Mouse (Mus musculus) heart, postnatal 25 days (tissue): ENCODE data around the gene Nt5c. TPM values are rescaled to one million over a fixed set of nuclear protein-coding genes. Genes with fewer than 3 reads are reported as not detected.
"Not testable (repeated sequence)": the region's sequence is repeated elsewhere in the genome, so short reads cannot be mapped to it uniquely, and the experiment has no call there.

Source experiments
- DNase-seq: peaks from one replicate; pipeline ENCODE4 v3.0.0; 2022; ENCODE audit warnings: low spot score
- intact Hi-C: fragments of 180-260 bp; cut with DNase I; formaldehyde crosslinking; loops from one replicate; pipeline ENCODE4 v1.15.1; 2025
- total RNA-seq, 2 experiments: library from RNA; stranded (reverse); gene quantifications; 2 replicates each; pipeline ENCODE4 v1.2.3; 2021

Nt5c gene
- total RNA-seq, 2 experiments from 2014 or later = 13.9 to 14.9 TPM

GRCm38 (mm10) chr11:115512407-115513183 lies 20.9 kb upstream of the Nt5c start:
- DNase-seq = peak; percentile 28
- intact Hi-C loops = loop anchor here (2.0 kb wide), 1 partner anchor 22 kb away; the partner anchor contains the start of gene Nt5c

- intact Hi-C loops = loop anchor here (2.0 kb wide), 1 partner anchor 21 kb away; the partner anchor contains the start of gene Nt5c
- no peak for DNase-seq
These were observed 20.3 kb upstream of the Nt5c start for GRCm38 (mm10) chr11:115512004-115512403.

- DNase-seq = no peak
- intact Hi-C loops = no loop called here
These were observed 19.5 kb upstream of the Nt5c start for GRCm38 (mm10) chr11:115511121-115511520.

- intact Hi-C loops = no loop called here
- no peak for DNase-seq
These were observed 18.8 kb upstream of the Nt5c start for GRCm38 (mm10) chr11:115510507-115510888.

GRCm38 (mm10) chr11:115509773-115510506 lies 18.3 kb upstream of the Nt5c start:
- no peak for DNase-seq

GRCm38 (mm10) chr11:115508061-115508460 lies 16.4 kb upstream of the Nt5c start:
- DNase-seq = no peak
- intact Hi-C loops = no loop called here

More at GRCm38 (mm10) chr11:115509773-115510506, 18.3 kb upstream of the Nt5c start:
- intact Hi-C loops = no loop called here

- no peak for DNase-seq
- intact Hi-C loops = no loop called here
These were observed 14.9 kb upstream of the Nt5c start for GRCm38 (mm10) chr11:115506586-115506985.

- intact Hi-C loops = no loop called here
- DNase-seq = no peak
These were observed 11.0 kb upstream of the Nt5c start for GRCm38 (mm10) chr11:115502636-115503035.

GRCm38 (mm10) chr11:115496559-115496958 lies 4.9 kb upstream of the Nt5c start:
- DNase-seq, intact Hi-C loops: not testable (repeated sequence)

GRCm38 (mm10) chr11:115492387-115492786 lies 725 bp upstream of the Nt5c start:
- DNase-seq = no peak
- intact Hi-C loops = no loop called here

- intact Hi-C loops = loop anchor here (2.0 kb wide), 2 partner anchors 22 to 44 kb away; no protein-coding TSS in a partner anchor
- no peak for DNase-seq
These were observed 964 bp downstream of the Nt5c start for GRCm38 (mm10) chr11:115490441-115491355.

- intact Hi-C loops = no loop called here
- no peak for DNase-seq
These were observed 3.0 kb downstream of the Nt5c start for GRCm38 (mm10) chr11:115488551-115489104.

- intact Hi-C loops = no loop called here
- DNase-seq = no peak
These were observed 6.5 kb downstream of the Nt5c start for GRCm38 (mm10) chr11:115485155-115485554.

GRCm38 (mm10) chr11:115483726-115484125 lies 7.9 kb downstream of the Nt5c start:
- intact Hi-C loops = loop anchor here (5.0 kb wide), 3 partner anchors 79 to 229 kb away; partner anchors contain the start of genes Mif4gd and Nup85
- DNase-seq = peak; percentile 24

GRCm38 (mm10) chr11:115483278-115483677 lies 8.4 kb downstream of the Nt5c start:
- intact Hi-C loops = loop anchor here (5.0 kb wide), 3 partner anchors 79 to 229 kb away; partner anchors contain the start of genes Mif4gd and Nup85
- no peak for DNase-seq

GRCm38 (mm10) chr11:115481553-115482259 lies 10.0 kb downstream of the Nt5c start:
- no peak for DNase-seq
- intact Hi-C loops = loop anchor here (5.0 kb wide), 3 partner anchors 81 to 231 kb away; partner anchors contain the start of genes Mif4gd and Nup85

GRCm38 (mm10) chr11:115478296-115478938 lies 13.2 kb downstream of the Nt5c start:
- intact Hi-C loops = no loop called here
- no peak for DNase-seq

- intact Hi-C loops, DNase-seq: not testable (repeated sequence)
These were observed 14.3 kb downstream of the Nt5c start for GRCm38 (mm10) chr11:115477388-115477787.
